Mouse (Mus musculus) myocyte (in vitro differentiated cells): ENCODE measurements around the gene Nxt1.

Experiments used
- CEBPB ChIP-seq: IDR thresholded peaks from 2 replicates; pipeline ENCODE4 v1.6.1; 2011; ENCODE audit warnings: mild to moderate bottlenecking, moderate library complexity; ENCODE audit not compliant: poor library complexity, insufficient read depth, severe bottlenecking
- POLR2A ChIP-seq: IDR thresholded peaks from one replicate; pipeline ENCODE4 v1.6.1; 2011; ENCODE audit warnings: low read depth, mild to moderate bottlenecking, control low read depth, moderate library complexity; ENCODE audit not compliant: insufficient read length
- SRF ChIP-seq: IDR thresholded peaks from one replicate; pipeline ENCODE4 v1.6.1; 2011; ENCODE audit warnings: low read depth; ENCODE audit not compliant: control insufficient read depth, insufficient read length
- USF1 ChIP-seq: IDR thresholded peaks from one replicate; pipeline ENCODE4 v1.6.1; 2011; ENCODE audit warnings: low read depth, mild to moderate bottlenecking, control low read depth, moderate library complexity

DNA sequence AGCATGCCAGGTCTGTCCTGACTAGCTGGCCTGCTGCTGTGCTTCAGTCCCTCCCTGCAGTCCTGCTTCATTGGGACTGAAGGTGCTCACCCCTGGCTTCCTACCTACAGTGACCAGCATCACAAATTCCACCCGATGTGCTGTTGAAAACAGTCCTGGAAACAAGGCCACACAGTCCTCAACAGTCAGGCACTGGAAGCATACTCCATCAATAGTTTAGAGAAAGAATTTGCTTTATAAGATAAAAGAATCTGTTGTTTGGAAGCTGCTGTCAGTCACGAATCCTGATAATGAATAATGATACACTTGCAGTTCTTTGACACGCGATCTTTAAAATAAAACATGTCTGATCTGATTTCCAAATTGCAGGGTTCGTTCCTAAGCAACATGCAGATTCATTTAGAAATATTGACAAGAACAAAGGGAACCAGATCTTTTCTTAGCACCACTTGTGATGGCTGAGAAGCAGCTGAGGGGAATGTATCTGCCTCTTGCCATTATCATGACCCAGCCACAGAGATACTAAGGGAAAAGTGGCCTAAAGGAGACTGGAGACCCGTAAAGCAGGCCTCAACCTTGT lies 27.9 kb upstream of the Nxt1 start:
- TF ChIP-seq POLR2A (no peak), SRF (no peak), USF1 (no peak), CEBPB (no peak)
